Mouse (Mus musculus): ENCODE measurements at regions not wholly inside any gene's neighbourhood (a gene's known extent, or its start where the extent isn't known, plus 50 kb on each side); places are given as distances from the start of the nearest gene placed in this dataset.
"Not testable (repeated sequence)": the region's sequence is repeated elsewhere in the genome, so short reads cannot be mapped to it uniquely, and the experiment has no call there.

- Histone ChIP-seq H3K4me1 (ENCODE audit: control insufficient read depth, insufficient read depth, low read length) (no peaks in the 10 kb centered on the region), H3K9ac (replicated peaks; ENCODE audit: low read length) (peak overlapping the region; percentile 25), H3K27ac (replicated peaks; ENCODE audit: low read depth, low read length) (no peak overlapping the region), H3K4me2 (ENCODE audit: low read depth, low read length) (no peak overlapping the region), H3K36me3 (replicated peaks; ENCODE audit: control insufficient read depth, insufficient read depth, low read depth, low read length) (no peaks in the 10 kb centered on the region), H3K4me3 (ENCODE audit: low read depth, low read length) (no peak overlapping the region), H3K27me3 (ENCODE audit: control insufficient read depth, insufficient read depth, low read length) (no peaks in the 10 kb centered on the region), H3K9me3 (replicated peaks; ENCODE audit: control insufficient read depth, low read length) (no peaks in the 10 kb centered on the region)
- DNase-seq (ENCODE audit: low spot score) (no peak), ATAC-seq (replicated peaks; ENCODE audit: insufficient number of reproducible peaks, low FRiP score, low TSS enrichment, low read depth) (no peak)
- 75% methylated on average over 20 of the region's 20 CpGs for WGBS
Observed at GRCm38 (mm10) chr6:31037801-31038395, 79.0 kb upstream of the Klf14 start.

GRCm38 (mm10) chr6:31038445-31038844 lies 79.6 kb upstream of the Klf14 start:
- not testable (repeated sequence) for ATAC-seq (replicated peaks; ENCODE audit: insufficient number of reproducible peaks, low FRiP score, low TSS enrichment, low read depth)
- 1% methylated on average over 2 of the region's 2 CpGs for WGBS

GRCm38 (mm10) chr6:31039485-31039884 lies 80.6 kb upstream of the Klf14 start:
- Histone ChIP-seq H3K4me1 (ENCODE audit: control insufficient read depth, insufficient read depth, low read length) (no peaks in the 10 kb centered on the region), H3K27me3 (ENCODE audit: control insufficient read depth, insufficient read depth, low read length) (no peaks in the 10 kb centered on the region), H3K9me3 (replicated peaks; ENCODE audit: control insufficient read depth, low read length) (no peaks in the 10 kb centered on the region), H3K36me3 (replicated peaks; ENCODE audit: control insufficient read depth, insufficient read depth, low read depth, low read length) (no peaks in the 10 kb centered on the region), H3K9ac (replicated peaks; ENCODE audit: low read length) (no peak overlapping the region), H3K4me2 (ENCODE audit: low read depth, low read length) (no peak overlapping the region), H3K4me3 (ENCODE audit: low read depth, low read length) (no peak overlapping the region), H3K27ac (replicated peaks; ENCODE audit: low read depth, low read length) (no peak overlapping the region)
- DNase-seq (ENCODE audit: low spot score): no peak
- WGBS: 79% methylated on average over 6 of the region's 6 CpGs
- ATAC-seq (replicated peaks; ENCODE audit: insufficient number of reproducible peaks, low FRiP score, low TSS enrichment, low read depth): no peak

More at GRCm38 (mm10) chr6:31038445-31038844, 79.6 kb upstream of the Klf14 start:
- not testable (repeated sequence) for H3K9me3 ChIP-seq (replicated peaks; ENCODE audit: control insufficient read depth, low read length); H3K4me3 ChIP-seq (ENCODE audit: low read depth, low read length); H3K27me3 ChIP-seq (ENCODE audit: control insufficient read depth, insufficient read depth, low read length); H3K27ac ChIP-seq (replicated peaks; ENCODE audit: low read depth, low read length); H3K4me1 ChIP-seq (ENCODE audit: control insufficient read depth, insufficient read depth, low read length); H3K4me2 ChIP-seq (ENCODE audit: low read depth, low read length); H3K9ac ChIP-seq (replicated peaks; ENCODE audit: low read length); H3K36me3 ChIP-seq (replicated peaks; ENCODE audit: control insufficient read depth, insufficient read depth, low read depth, low read length)
- DNase-seq (ENCODE audit: low spot score): peak; percentile 72

- DNase-seq (ENCODE audit: low spot score) (no peak), ATAC-seq (replicated peaks; ENCODE audit: insufficient number of reproducible peaks, low FRiP score, low TSS enrichment, low read depth) (no peak)
- no peak overlapping the region for H3K9ac ChIP-seq (replicated peaks; ENCODE audit: low read length)
- H3K36me3 ChIP-seq (replicated peaks; ENCODE audit: control insufficient read depth, insufficient read depth, low read depth, low read length): no peaks in the 10 kb centered on the region
- WGBS: 85% methylated on average over 6 of the region's 6 CpGs
- H3K4me2 ChIP-seq (ENCODE audit: low read depth, low read length): no peak overlapping the region
- H3K27me3 ChIP-seq (ENCODE audit: control insufficient read depth, insufficient read depth, low read length): no peaks in the 10 kb centered on the region
- no peak overlapping the region for H3K27ac ChIP-seq (replicated peaks; ENCODE audit: low read depth, low read length)
- H3K9me3 ChIP-seq (replicated peaks; ENCODE audit: control insufficient read depth, low read length): no peaks in the 10 kb centered on the region
- no peaks in the 10 kb centered on the region for H3K4me1 ChIP-seq (ENCODE audit: control insufficient read depth, insufficient read depth, low read length)
- H3K4me3 ChIP-seq (ENCODE audit: low read depth, low read length): no peak overlapping the region
Observed at GRCm38 (mm10) chr6:31040783-31041182, 81.9 kb upstream of the Klf14 start.

- H3K36me3 ChIP-seq (replicated peaks; ENCODE audit: control insufficient read depth, insufficient read depth, low read depth, low read length): no peaks in the 10 kb centered on the region
- 93% methylated on average over 4 of the region's 4 CpGs for WGBS
- DNase-seq (ENCODE audit: low spot score): no peak
Observed at GRCm38 (mm10) chr6:31043368-31043767, 84.5 kb upstream of the Klf14 start.

GRCm38 (mm10) chr6:31043919-31044318 lies 85.0 kb upstream of the Klf14 start:
- H3K4me1 ChIP-seq (ENCODE audit: control insufficient read depth, insufficient read depth, low read length): no peaks in the 10 kb centered on the region
- ATAC-seq (replicated peaks; ENCODE audit: insufficient number of reproducible peaks, low FRiP score, low TSS enrichment, low read depth) (no peak), DNase-seq (ENCODE audit: low spot score) (no peak)
- H3K9ac ChIP-seq (replicated peaks; ENCODE audit: low read length): no peak overlapping the region
- no peak overlapping the region for H3K4me3 ChIP-seq (ENCODE audit: low read depth, low read length)
- H3K36me3 ChIP-seq (replicated peaks; ENCODE audit: control insufficient read depth, insufficient read depth, low read depth, low read length): no peaks in the 10 kb centered on the region
- no peak overlapping the region for H3K4me2 ChIP-seq (ENCODE audit: low read depth, low read length)
- no peaks in the 10 kb centered on the region for H3K9me3 ChIP-seq (replicated peaks; ENCODE audit: control insufficient read depth, low read length)
- no peak overlapping the region for H3K27ac ChIP-seq (replicated peaks; ENCODE audit: low read depth, low read length)
- 87% methylated on average over 3 of the region's 3 CpGs for WGBS
- no peaks in the 10 kb centered on the region for H3K27me3 ChIP-seq (ENCODE audit: control insufficient read depth, insufficient read depth, low read length)

More at GRCm38 (mm10) chr6:31043368-31043767, 84.5 kb upstream of the Klf14 start:
- H3K4me1 ChIP-seq (ENCODE audit: control insufficient read depth, insufficient read depth, low read length): no peaks in the 10 kb centered on the region
- no peak for ATAC-seq (replicated peaks; ENCODE audit: insufficient number of reproducible peaks, low FRiP score, low TSS enrichment, low read depth)
- no peak overlapping the region for H3K4me3 ChIP-seq (ENCODE audit: low read depth, low read length)
- no peak overlapping the region for H3K9ac ChIP-seq (replicated peaks; ENCODE audit: low read length)
- H3K9me3 ChIP-seq (replicated peaks; ENCODE audit: control insufficient read depth, low read length): no peaks in the 10 kb centered on the region
- H3K27ac ChIP-seq (replicated peaks; ENCODE audit: low read depth, low read length): no peak overlapping the region
- no peak overlapping the region for H3K4me2 ChIP-seq (ENCODE audit: low read depth, low read length)
- no peaks in the 10 kb centered on the region for H3K27me3 ChIP-seq (ENCODE audit: control insufficient read depth, insufficient read depth, low read length)

GRCm38 (mm10) chr6:31046197-31046596 lies 87.3 kb upstream of the Klf14 start:
- no peak overlapping the region for H3K4me2 ChIP-seq (ENCODE audit: low read depth, low read length)
- no peak for ATAC-seq (replicated peaks; ENCODE audit: insufficient number of reproducible peaks, low FRiP score, low TSS enrichment, low read depth)
- no peak overlapping the region for H3K4me3 ChIP-seq (ENCODE audit: low read depth, low read length)
- H3K27ac ChIP-seq (replicated peaks; ENCODE audit: low read depth, low read length): no peak overlapping the region
- H3K4me1 ChIP-seq (ENCODE audit: control insufficient read depth, insufficient read depth, low read length): no peaks in the 10 kb centered on the region
- H3K9me3 ChIP-seq (replicated peaks; ENCODE audit: control insufficient read depth, low read length): no peaks in the 10 kb centered on the region
- H3K36me3 ChIP-seq (replicated peaks; ENCODE audit: control insufficient read depth, insufficient read depth, low read depth, low read length): no peaks in the 10 kb centered on the region
- H3K27me3 ChIP-seq (ENCODE audit: control insufficient read depth, insufficient read depth, low read length): no peaks in the 10 kb centered on the region
- 62% methylated on average over 3 of the region's 3 CpGs for WGBS
- DNase-seq (ENCODE audit: low spot score): no peak
- H3K9ac ChIP-seq (replicated peaks; ENCODE audit: low read length): no peak overlapping the region

GRCm38 (mm10) chr6:31048920-31049576 lies 90.2 kb upstream of the Klf14 start:
- 56% methylated on average over 11 of the region's 11 CpGs for WGBS
- no peaks in the 10 kb centered on the region for H3K4me1 ChIP-seq (ENCODE audit: control insufficient read depth, insufficient read depth, low read length)
- no peaks in the 10 kb centered on the region for H3K27me3 ChIP-seq (ENCODE audit: control insufficient read depth, insufficient read depth, low read length)
- no peak overlapping the region for H3K27ac ChIP-seq (replicated peaks; ENCODE audit: low read depth, low read length)
- H3K4me3 ChIP-seq (ENCODE audit: low read depth, low read length): no peak overlapping the region
- ATAC-seq (replicated peaks; ENCODE audit: insufficient number of reproducible peaks, low FRiP score, low TSS enrichment, low read depth) (no peak), DNase-seq (ENCODE audit: low spot score) (no peak)
- H3K4me2 ChIP-seq (ENCODE audit: low read depth, low read length): no peak overlapping the region
- no peaks in the 10 kb centered on the region for H3K9me3 ChIP-seq (replicated peaks; ENCODE audit: control insufficient read depth, low read length)
- H3K9ac ChIP-seq (replicated peaks; ENCODE audit: low read length): no peak overlapping the region
- no peaks in the 10 kb centered on the region for H3K36me3 ChIP-seq (replicated peaks; ENCODE audit: control insufficient read depth, insufficient read depth, low read depth, low read length)
